Mouse (Mus musculus) lung, postnatal 10 days (tissue): ENCODE data around the gene Sertad2.

Experiments
- DNase-seq: peaks from one replicate; pipeline ENCODE4 v3.0.0; 2021

Gene Sertad2

DNA sequence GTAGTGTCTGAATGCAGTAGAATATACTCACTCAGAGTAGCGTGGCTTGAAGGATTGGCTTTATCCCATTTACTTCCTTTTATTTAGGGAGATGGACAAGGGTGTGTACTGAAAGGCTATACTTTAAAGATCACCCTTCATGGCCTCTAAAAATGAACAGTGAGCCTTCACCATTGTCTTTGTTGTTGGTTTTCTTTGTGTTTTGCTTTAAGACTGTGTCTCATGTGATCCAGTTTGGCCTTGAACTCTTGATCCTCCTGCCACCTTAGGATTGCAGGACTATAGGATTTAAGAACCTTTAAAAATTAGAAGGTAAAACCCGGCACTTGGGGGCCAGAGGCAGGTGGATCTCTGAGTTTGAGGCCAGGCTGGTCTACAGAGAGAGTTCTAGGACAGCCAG, 6.4 kb downstream of the Sertad2 start:
- no peak for DNase-seq

DNA sequence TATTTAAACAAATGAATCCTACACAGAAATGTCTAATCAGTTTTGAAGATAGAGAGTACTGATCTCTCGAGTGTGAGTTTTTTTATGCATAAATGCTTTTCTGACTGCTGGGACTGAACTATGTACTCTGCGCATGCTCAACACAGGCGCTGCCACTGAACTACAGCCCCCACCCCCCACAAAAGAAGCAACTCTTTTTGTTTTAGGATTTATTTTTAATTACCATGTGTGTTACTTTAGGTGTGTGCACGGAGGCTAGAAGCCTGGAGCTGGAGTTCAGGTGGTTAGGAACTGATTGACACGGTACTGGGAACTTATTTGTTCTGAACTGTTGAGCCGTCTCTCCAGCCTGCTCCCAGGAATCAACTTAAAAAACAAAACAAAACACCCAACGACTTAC, 7.1 kb downstream of the Sertad2 start:
- no peak for DNase-seq

DNA sequence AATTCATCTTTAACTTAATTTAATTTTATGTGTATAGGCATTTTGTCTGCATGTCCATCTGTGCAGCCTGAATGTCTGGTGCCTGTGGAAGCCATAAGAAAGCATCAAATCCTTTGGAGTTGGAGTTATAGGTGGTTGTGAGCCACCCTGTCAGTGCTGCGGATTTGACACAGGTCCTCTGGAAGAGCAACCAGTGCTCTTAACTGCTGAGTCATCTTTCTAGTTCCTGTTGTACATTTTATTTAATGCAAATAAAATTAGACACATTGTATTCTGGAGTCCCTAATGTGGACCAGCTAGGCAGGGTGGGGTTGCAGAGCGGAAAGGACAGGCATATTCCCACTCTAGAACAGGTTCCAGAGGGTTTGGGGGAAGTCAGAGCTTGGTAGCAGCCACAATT, 9.0 kb downstream of the Sertad2 start:
- DNase-seq: no peak

DNA sequence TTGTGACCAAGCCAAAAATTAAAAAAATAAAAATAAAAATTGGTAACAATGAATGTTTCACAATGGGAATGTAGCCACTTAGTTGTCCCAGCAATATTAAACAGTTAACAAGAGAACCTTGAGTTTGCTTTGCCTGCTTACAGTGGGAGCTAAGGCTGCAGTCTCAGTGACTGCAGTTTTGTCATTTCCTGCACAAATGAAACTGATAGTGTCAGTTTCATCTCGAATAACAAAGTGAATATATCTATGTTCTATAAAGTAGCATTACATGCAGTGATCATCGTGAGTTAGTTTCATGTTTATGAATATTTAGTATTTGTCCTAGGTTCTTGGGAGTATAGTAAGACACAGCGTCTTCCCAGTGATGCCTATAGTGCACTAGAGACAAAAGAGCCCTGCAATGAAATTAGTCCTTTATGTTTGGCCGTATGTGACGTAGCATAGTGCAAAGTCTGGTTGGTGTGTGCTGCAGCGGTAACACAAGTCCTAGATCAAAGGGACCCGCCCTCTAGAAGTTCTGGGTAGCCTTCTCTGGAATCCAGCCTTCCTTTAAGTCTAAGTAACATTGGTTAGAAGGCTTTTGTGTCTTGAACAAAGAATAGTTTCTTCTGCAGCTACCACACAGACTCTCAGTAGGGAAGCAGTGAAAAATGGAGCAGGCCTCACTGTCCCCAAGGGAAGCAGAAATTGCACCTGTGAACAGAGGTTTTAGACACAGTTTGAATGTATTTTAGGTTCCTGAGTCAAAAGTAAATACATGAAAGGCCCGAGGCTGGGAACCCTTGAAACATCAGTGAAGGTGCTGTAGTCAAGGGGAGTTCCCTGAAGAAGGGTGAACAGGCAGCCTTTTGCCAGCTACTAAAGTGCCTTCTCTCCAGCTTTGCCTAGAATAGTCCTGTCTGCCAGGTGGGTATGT, 10.0 kb downstream of the Sertad2 start:
- no peak for DNase-seq

DNA sequence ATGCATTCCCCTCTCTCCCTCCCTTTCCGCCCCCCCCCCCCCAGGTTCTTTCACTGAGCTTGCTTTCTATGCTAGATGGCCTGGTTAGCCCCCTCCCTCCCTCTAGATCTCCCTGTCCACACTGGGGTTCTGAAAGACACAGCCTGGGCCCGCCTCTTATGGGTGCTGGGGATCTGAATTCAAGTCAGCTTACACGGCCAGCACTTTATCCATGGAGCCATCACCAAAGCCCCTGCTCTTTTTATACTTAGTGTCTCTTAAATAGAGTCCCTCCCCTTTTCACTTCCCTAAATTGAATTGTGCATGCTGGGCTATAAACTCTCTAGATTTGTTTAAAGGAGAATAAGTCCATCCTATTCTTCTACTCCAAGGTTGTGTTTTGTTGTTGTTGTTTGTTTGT, 12.6 kb downstream of the Sertad2 start:
- no peak for DNase-seq

DNA sequence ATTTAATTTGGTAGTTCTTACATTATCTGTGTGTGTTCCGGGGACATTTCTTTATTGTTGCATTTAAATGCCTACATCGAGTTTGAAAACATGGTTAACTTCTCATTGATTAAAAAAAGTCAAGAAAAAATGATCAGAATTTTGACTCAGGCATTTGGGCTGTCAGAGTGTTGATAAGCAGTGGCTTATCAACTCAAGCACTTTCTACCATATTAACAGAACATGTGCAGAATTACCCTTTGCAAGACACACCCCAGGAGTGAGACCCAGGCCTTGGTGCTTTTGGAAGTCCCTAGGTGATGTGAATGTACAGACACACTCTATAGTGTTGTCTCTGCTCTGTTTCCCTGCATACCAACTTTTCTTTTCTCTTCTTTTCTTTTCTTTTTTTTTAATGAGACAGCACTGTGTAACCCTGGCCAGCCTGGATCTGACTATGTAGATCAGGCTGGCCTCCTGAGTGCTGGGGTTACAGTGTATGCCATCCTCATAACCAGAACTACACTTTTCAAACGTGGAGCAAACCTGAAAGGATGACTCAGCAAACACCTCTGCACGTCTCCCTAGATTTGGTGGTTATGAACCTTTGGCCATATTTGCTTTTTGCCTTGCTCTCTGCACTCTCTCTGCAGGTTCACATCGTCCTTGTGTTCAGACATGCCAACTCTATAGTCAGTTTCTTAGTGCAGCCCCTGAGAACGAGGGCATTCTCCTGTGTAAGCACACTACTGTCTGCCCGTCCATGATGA, 13.3 kb downstream of the Sertad2 start:
- DNase-seq: no peak

DNA sequence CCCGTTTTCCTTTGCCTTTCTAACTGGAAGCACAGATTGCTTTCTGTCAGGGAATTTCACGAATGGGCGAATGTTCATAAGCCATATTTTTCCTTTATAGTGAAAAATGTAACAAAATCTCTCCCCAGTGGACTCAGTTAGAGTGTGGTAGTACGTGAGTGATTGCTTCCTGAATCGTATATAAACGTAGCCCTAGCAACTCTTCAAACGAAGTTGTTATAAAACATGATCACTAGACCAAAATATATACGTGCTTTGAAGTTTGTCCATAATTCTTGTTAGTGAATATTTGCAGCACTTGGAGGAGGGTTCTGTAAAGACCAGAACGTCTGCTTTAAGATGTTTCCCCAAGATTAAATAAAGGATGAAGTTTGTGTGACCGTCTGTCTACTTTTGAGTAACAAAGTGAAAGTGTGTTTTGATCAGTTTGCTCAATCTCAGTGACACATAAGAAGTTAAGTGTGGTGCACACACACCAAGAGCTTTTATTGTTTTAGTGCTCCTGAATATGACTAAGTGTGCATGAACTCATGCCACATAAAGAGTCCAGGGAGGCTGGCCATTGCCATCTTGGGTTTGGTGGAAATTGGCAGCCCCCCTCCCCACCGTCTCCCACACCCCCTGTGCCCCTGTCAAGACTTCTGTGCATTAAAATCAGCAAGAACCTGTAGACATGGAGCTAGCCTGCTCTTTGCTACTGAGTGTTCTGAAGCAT, 16.3 kb downstream of the Sertad2 start:
- no peak for DNase-seq

- no peak for DNase-seq
These were observed 17.0 kb downstream of the Sertad2 start for GRCm38 (mm10) chr11:20559951-20560642.

DNA sequence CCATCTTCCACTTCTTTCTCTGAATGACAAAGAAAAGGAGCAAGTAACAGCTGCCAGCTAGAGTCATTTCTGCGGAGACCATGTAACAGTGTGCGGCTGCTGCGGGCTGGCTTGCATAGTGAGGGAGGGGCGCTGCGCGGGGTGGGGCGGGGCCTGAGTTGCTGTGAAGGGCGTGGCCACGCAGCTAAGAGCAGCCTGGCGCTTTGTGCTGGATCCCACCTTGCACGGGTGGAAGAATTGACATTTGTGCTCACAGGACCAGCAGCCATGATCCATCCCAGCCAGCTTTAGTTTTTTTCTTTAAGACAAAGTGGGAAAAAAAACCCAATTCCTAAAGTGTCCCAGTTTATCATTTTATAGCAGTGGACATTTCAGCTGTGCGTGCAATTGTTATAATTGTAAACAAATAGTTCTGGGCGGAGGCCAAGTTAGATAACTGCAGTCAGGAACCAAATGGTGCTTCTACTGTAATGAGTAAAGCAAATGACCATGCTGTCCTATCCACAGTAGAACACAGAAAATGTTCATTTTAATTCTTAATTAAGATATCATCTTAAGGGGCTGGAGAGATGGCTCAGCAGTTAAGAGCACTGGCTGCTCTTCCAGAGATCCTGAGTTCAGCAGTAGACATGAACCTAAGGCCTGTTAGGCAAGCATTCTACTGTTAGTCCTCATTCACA, 18.4 kb downstream of the Sertad2 start:
- DNase-seq: peak; percentile 56

DNA sequence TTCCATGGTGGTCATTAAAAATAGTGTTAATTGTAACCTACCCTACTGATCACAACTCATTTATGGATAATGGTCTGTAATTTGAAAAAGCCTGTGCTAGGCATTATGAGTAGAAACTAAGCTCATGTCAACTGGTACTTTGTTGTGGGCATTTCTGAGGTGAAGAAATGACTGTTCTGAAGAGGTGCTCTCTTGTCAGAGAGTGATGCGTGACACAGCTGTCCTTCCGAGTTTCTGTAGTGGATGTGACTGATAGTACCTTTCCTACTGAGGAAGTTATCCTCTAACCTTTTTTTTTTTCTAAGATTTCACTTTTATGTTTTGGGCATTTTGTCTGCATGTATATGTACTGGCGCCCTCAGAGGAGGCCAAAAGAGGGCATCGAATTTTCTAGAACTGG, 22.0 kb downstream of the Sertad2 start:
- no peak for DNase-seq

DNA sequence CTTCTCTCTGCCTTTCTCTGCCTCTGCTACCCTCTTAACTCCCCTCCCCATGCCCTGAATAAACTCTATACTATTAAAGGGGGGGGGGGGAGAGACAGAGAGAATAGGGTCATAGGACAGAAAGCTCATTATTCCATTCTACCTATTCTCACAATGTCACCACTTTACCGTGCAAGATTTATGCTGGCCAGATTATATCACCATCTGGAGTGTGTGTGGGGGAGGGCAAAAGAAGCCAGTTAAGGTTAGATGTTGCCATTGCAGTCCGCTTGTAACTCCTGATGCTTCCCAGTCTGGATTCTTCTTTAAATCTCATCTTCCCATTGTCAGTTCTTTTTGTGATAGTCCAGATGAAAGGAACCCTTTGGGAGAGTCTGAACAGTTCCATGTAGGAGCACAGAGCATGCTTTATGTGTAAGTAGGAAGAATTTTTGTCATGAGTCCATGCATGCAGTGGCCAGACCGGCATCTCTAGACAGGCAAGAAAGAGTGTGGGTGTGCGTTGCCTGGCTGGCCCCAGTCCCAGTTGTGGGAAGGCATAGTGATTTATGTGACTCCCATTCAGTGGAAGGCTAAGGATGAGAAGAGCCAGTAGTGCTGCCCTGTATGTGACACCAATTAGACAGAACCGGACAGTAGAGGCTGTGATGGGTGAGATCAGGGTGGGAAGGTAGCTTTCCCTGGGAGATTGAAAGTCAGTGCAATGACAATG, 28.8 kb downstream of the Sertad2 start:
- peak; percentile 29 for DNase-seq

- no peak for DNase-seq
These were observed 33.1 kb downstream of the Sertad2 start for GRCm38 (mm10) chr11:20576046-20576635.

GRCm38 (mm10) chr11:20582758-20583157, 39.7 kb downstream of the Sertad2 start:
- DNase-seq: no peak

DNA sequence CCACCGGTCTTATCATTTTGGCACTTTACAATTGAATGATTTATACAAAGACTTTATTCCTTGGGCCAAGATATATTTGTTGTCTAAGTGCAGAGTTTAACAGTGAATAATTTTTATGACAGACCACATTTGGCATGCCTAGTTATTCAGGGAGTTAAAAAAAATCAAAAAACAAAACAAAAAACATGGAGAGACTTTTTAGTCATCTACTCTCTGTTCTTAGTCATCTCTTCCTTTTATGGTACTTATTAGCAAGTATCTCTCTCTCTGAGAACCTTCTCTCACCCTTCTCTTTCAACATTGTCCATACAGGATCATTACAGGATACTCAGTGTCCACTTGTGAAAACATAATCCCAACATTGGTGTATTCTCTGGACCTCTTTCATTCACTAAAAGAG, 42.2 kb downstream of the Sertad2 start:
- DNase-seq: no peak

DNA sequence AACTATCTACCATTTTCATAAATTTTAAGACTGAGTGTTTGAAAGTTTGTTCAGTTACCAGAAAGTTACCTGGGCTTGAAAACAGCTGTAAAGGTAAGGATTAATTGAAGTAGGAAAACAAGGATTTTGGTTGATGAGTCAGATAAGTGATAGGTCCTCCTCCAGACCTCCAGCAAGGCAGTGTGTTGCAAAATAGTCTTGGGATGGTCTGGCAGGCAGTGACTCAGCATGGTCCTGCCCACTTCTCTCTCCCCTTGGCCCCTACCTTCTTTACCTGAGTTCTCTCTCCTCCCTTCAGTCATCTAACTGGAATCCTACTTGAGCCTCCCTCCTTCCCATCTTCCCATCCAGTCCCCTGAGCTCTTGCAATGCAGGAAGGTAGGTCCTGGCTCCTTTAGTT, 43.1 kb downstream of the Sertad2 start:
- DNase-seq: no peak

GRCm38 (mm10) chr11:20589393-20589792, 46.3 kb downstream of the Sertad2 start:
- peak; percentile 38 for DNase-seq

GRCm38 (mm10) chr11:20592010-20592409, 49.0 kb downstream of the Sertad2 start:
- peak; percentile 19 for DNase-seq

DNA sequence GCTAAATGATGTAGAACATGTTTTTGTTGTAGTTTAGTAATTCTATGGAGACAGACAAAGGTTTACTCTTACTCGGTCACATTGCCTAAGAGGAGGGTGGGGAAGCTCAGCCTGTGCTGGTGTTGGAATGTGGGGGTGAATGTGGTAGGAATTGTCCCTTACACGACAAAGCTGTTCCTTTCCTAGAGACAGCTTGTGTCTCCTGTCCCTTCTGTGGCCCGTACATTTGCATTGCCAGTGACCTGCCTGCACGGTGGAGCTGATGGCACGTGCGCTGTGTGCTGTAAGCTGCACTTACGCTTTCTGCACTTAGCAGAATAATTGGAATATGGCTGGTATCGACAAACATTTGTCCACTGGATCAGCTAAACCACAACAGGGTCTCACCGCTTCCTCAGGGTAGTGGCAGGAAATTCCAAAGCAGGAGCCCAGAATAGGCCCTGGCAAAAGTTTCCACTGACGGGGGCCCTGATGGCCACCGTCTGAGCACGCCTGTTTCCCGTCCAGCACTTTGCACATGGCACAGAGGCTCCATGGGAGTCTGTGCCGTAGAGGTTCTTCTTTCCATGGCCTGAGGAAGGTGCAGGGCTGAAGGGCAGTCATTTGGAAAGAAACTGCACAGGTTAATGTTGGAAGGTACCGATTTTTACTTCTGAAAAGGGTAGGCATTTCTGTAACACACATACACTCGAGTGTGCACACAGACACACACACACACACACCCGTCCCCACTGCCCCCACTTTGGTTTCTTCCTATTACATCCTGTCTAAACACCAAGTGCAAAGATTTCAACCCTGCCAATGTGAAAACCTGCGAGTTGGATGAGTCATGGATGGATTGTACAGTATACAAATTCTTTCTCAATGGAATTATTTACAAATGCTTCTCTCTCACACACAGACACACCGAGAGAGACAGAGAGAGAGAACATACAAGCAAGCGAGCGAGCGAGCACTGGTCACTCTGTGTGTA, 51.5 kb downstream of the Sertad2 start:
- DNase-seq: peak; percentile 52

GRCm38 (mm10) chr11:20603066-20603812, 60.2 kb downstream of the Sertad2 start:
- DNase-seq: peak; percentile 31
